Mouse (Mus musculus) kidney, postnatal 10 days (tissue): ENCODE data around the gene Ttc21a.
A peak's percentile ranks its signal among the peaks of the same experiment; 100 is the strongest.

ENCODE experiments used
- DNase-seq: peaks from one replicate; pipeline ENCODE4 v3.0.0; 2021; ENCODE audit warnings: mixed read lengths

Gene Ttc21a

GRCm38 (mm10) chr9:119977557-119978060 lies 40.2 kb downstream of the Ttc21a start:
- DNase-seq, result peak; percentile 60

- no peak for DNase-seq
Observed at GRCm38 (mm10) chr9:119978151-119978810, 40.9 kb downstream of the Ttc21a start.

GRCm38 (mm10) chr9:119978811-119979441 lies 41.5 kb downstream of the Ttc21a start:
- no peak for DNase-seq

- DNase-seq, result no peak
Observed at GRCm38 (mm10) chr9:119979749-119980148, 42.3 kb downstream of the Ttc21a start.

GRCm38 (mm10) chr9:119980770-119981182 lies 43.4 kb downstream of the Ttc21a start:
- peak; percentile 72 for DNase-seq

- peak; percentile 87 for DNase-seq
Observed at GRCm38 (mm10) chr9:119981183-119982179, 44.1 kb downstream of the Ttc21a start.

- DNase-seq, result peak; percentile 79
Observed at GRCm38 (mm10) chr9:119982241-119982811, 44.9 kb downstream of the Ttc21a start.

- DNase-seq, result peak; percentile 63
Observed at GRCm38 (mm10) chr9:119982956-119983551, 45.6 kb downstream of the Ttc21a start.

GRCm38 (mm10) chr9:119983585-119984535 lies 46.5 kb downstream of the Ttc21a start:
- DNase-seq, result peak; percentile 97

GRCm38 (mm10) chr9:119984536-119985011 lies 47.2 kb downstream of the Ttc21a start, which contains the start of gene Csrnp1:
Gene Csrnp1, minus strand, starts transcription at chr9:119984658.
- peak; percentile 59 for DNase-seq

GRCm38 (mm10) chr9:119985881-119986574 lies 48.6 kb downstream of the Ttc21a start:
- DNase-seq, result no peak

GRCm38 (mm10) chr9:119988304-119988703 lies 50.9 kb downstream of the Ttc21a start:
- no peak for DNase-seq

GRCm38 (mm10) chr9:119991310-119991709 lies 53.9 kb downstream of the Ttc21a start:
- no peak for DNase-seq

- no peak for DNase-seq
Observed at GRCm38 (mm10) chr9:119993092-119993844, 55.9 kb downstream of the Ttc21a start.

- no peak for DNase-seq
Observed at GRCm38 (mm10) chr9:119994207-119994606, 56.8 kb downstream of the Ttc21a start.

GRCm38 (mm10) chr9:119996080-119996479 lies 58.7 kb downstream of the Ttc21a start:
- DNase-seq, result no peak

GRCm38 (mm10) chr9:119998776-119999175 lies 61.4 kb downstream of the Ttc21a start:
- no peak for DNase-seq

GRCm38 (mm10) chr9:119999636-120000035 lies 62.2 kb downstream of the Ttc21a start:
- no peak for DNase-seq

GRCm38 (mm10) chr9:120000761-120001160 lies 63.4 kb downstream of the Ttc21a start:
- no peak for DNase-seq
